Mouse (Mus musculus) forebrain, embryonic 14.5 days (tissue): ENCODE data around the gene Chka. TPM values are rescaled to one million over a fixed set of nuclear protein-coding genes. Genes with fewer than 3 reads are reported as not detected.

Experiments
- ATAC-seq: fragments of 200-750 bp; cut with Nextera tagmentation; 2 replicates; pipeline ENCODE4 v1.8.0; 2017; ENCODE audit warnings: mild to moderate bottlenecking, moderate library complexity
- DNase-seq: peaks from one replicate; pipeline ENCODE4 v3.0.0-alpha.2; 2015; ENCODE audit warnings: low spot score
- H3K27ac ChIP-seq: fragments of 300-500 bp; sonication (generic); 2 replicates; pipeline ENCODE4 v1.5.1; 2014; ENCODE audit warnings: low read depth, mild to moderate bottlenecking, control low read depth, low read length, moderate library complexity
- H3K27me3 ChIP-seq: fragments of 300-500 bp; sonication (generic); replicated peaks from 2 replicates; pipeline ENCODE4 v1.6.1; 2014; ENCODE audit warnings: low read length, control low read depth, mixed read lengths; ENCODE audit not compliant: control insufficient read depth, insufficient read depth
- H3K36me3 ChIP-seq: fragments of 300-500 bp; sonication (generic); 2 replicates; pipeline ENCODE4 v1.6.1; 2014; ENCODE audit warnings: low read length, control low read depth; ENCODE audit not compliant: control insufficient read depth, insufficient read depth
- H3K4me1 ChIP-seq: fragments of 300-500 bp; sonication (generic); 2 replicates; pipeline ENCODE4 v1.6.1; 2014; ENCODE audit warnings: antibody characterized with exemption, low read length, control low read depth; ENCODE audit not compliant: control insufficient read depth, insufficient read depth
- H3K4me2 ChIP-seq: fragments of 300-500 bp; sonication (generic); 2 replicates; pipeline ENCODE4 v1.6.1; 2014; ENCODE audit warnings: mild to moderate bottlenecking, control low read depth, low read length
- H3K4me3 ChIP-seq: fragments of 300-500 bp; sonication (generic); 2 replicates; pipeline ENCODE4 v1.5.1; 2014; ENCODE audit warnings: low read depth, low read length, control low read depth
- H3K9ac ChIP-seq: fragments of 300-500 bp; sonication (generic); 2 replicates; pipeline ENCODE4 v1.6.1; 2014; ENCODE audit warnings: mild to moderate bottlenecking, low read length, control low read depth, moderate library complexity
- H3K9me3 ChIP-seq: fragments of 300-500 bp; sonication (generic); replicated peaks from 2 replicates; pipeline ENCODE4 v1.6.1; 2016; ENCODE audit warnings: low read length, control low read depth, mixed read lengths; ENCODE audit not compliant: control insufficient read depth
- WGBS: fragments of 180-500 bp; shearing (Covaris S2); extraction: QIAGEN DNeasy Blood & Tissue Kit; methylation state at CpG from one replicate; pipeline ENCODE4 v1.1.7; 2014; 5-methylcytosine and 5-hydroxymethylcytosine counted together
- polyA plus RNA-seq: library from polyadenylated mRNA; unstranded; fragments of >200 nt; fragmentation: Nextera tagmentation; extraction: Ambion mirVana; gene quantifications from 2 replicates; pipeline ENCODE4 v1.2.1, GENCODE M21; 2014

Gene Chka
- polyA plus RNA-seq, 1 experiment from 2014 or later, result 32.0 TPM

GRCm38 (mm10) chr19:3925859-3926258 is 74.3 kb downstream of the Chka start:
- no peak for ATAC-seq
- H3K27ac ChIP-seq, result no peak overlapping the region
- H3K36me3 ChIP-seq, result no peaks in the 10 kb centered on the region
- H3K27me3 ChIP-seq, result no peaks in the 10 kb centered on the region
- no peak overlapping the region for H3K4me2 ChIP-seq
- 86% methylated on average over 6 of the region's 6 CpGs for WGBS
- DNase-seq, result no peak
- H3K4me3 ChIP-seq, result no peak overlapping the region
- peaks cover 4% of the 10 kb centered on the region; the same call in 1 of the 2 replicates for H3K4me1 ChIP-seq
- H3K9me3 ChIP-seq, result no peaks in the 10 kb centered on the region
- H3K9ac ChIP-seq, result no peak overlapping the region

- H3K27me3 ChIP-seq, result no peaks in the 10 kb centered on the region
- H3K9ac ChIP-seq, result no peak overlapping the region
- no peak for DNase-seq
- H3K4me1 ChIP-seq, result peaks cover 4% of the 10 kb centered on the region; the same call in 1 of the 2 replicates
- no peaks in the 10 kb centered on the region for H3K36me3 ChIP-seq
- no peak for ATAC-seq
- 71% methylated on average over 3 of the region's 3 CpGs for WGBS
- H3K27ac ChIP-seq, result no peak overlapping the region
- H3K4me3 ChIP-seq, result no peak overlapping the region
- H3K9me3 ChIP-seq, result no peaks in the 10 kb centered on the region
- no peak overlapping the region for H3K4me2 ChIP-seq
Measured at GRCm38 (mm10) chr19:3926279-3926678, 74.7 kb downstream of the Chka start.

- no peak for ATAC-seq
- no peak for DNase-seq
- H3K36me3 ChIP-seq, result no peaks in the 10 kb centered on the region
- H3K4me1 ChIP-seq, result peaks cover 4% of the 10 kb centered on the region; the same call in 1 of the 2 replicates
- no peak overlapping the region for H3K27ac ChIP-seq
- H3K4me3 ChIP-seq, result no peak overlapping the region
- 60% methylated on average over 6 of the region's 6 CpGs for whole genome bisulfite sequencing
- H3K4me2 ChIP-seq, result no peak overlapping the region
- H3K9me3 ChIP-seq, result no peaks in the 10 kb centered on the region
- H3K27me3 ChIP-seq, result no peaks in the 10 kb centered on the region
- no peak overlapping the region for H3K9ac ChIP-seq
Measured at GRCm38 (mm10) chr19:3926685-3927084, 75.1 kb downstream of the Chka start.

GRCm38 (mm10) chr19:3927989-3928388 is 76.4 kb downstream of the Chka start:
- peaks cover 4% of the 10 kb centered on the region; the same call in 1 of the 2 replicates for H3K4me1 ChIP-seq
- no peak overlapping the region for H3K4me3 ChIP-seq
- H3K36me3 ChIP-seq, result no peaks in the 10 kb centered on the region
- 83% methylated on average over 4 of the region's 4 CpGs for WGBS
- ATAC-seq, result no peak
- no peak overlapping the region for H3K27ac ChIP-seq
- no peaks in the 10 kb centered on the region for H3K27me3 ChIP-seq
- H3K4me2 ChIP-seq, result no peak overlapping the region
- H3K9ac ChIP-seq, result no peak overlapping the region
- DNase-seq, result no peak
- H3K9me3 ChIP-seq, result no peaks in the 10 kb centered on the region

- DNase-seq (no peak), ATAC-seq (no peak)
- H3K4me1 ChIP-seq, result peaks cover 4% of the 10 kb centered on the region; the same call in 1 of the 2 replicates
- H3K27me3 ChIP-seq, result no peaks in the 10 kb centered on the region
- no peak overlapping the region for H3K4me3 ChIP-seq
- no peak overlapping the region for H3K9ac ChIP-seq
- 76% methylated on average over 4 of the region's 4 CpGs for WGBS
- H3K36me3 ChIP-seq, result no peaks in the 10 kb centered on the region
- 0 out of 2 replicates have a peak overlapping the region, but pooled peaks have one; percentile 36 for H3K27ac ChIP-seq
- no peak overlapping the region for H3K4me2 ChIP-seq
- no peaks in the 10 kb centered on the region for H3K9me3 ChIP-seq
Measured at GRCm38 (mm10) chr19:3928779-3929178, 77.2 kb downstream of the Chka start.

GRCm38 (mm10) chr19:3929211-3929941 is 77.8 kb downstream of the Chka start, which contains the start of gene Aldh3b1:
TSS of gene Aldh3b1 (minus strand) at chr19:3929808.
- H3K36me3 ChIP-seq, result no peaks in the 10 kb centered on the region
- no peaks in the 10 kb centered on the region for H3K27me3 ChIP-seq
- no peak within 1 kb of the TSS for H3K9ac ChIP-seq
- 52% methylated on average over 12 of the region's 12 CpGs for WGBS
- peak within 1 kb of the TSS; percentile 36; the same call in 1 of the 2 replicates for H3K27ac ChIP-seq
- no peak within 1 kb of the TSS for H3K4me3 ChIP-seq
- ATAC-seq (peak; percentile 32; the same call in 1 of the 2 replicates), DNase-seq (peak; percentile 51)
- peaks cover 4% of the 10 kb centered on the region; the same call in 1 of the 2 replicates for H3K4me1 ChIP-seq
- H3K4me2 ChIP-seq, result no peak within 1 kb of the TSS
- no peaks in the 10 kb centered on the region for H3K9me3 ChIP-seq

- H3K27ac ChIP-seq, result peak overlapping the region; percentile 36; the same call in 1 of the 2 replicates
- no peaks in the 10 kb centered on the region for H3K36me3 ChIP-seq
- WGBS, result 70% methylated on average over 21 of the region's 21 CpGs
- H3K9ac ChIP-seq, result no peak overlapping the region
- no peaks in the 10 kb centered on the region for H3K27me3 ChIP-seq
- ATAC-seq (peak; percentile 37; the same call in 1 of the 2 replicates), DNase-seq (peak; percentile 30)
- peaks cover 4% of the 10 kb centered on the region; the same call in 1 of the 2 replicates for H3K4me1 ChIP-seq
- H3K4me3 ChIP-seq, result no peak overlapping the region
- H3K9me3 ChIP-seq, result no peaks in the 10 kb centered on the region
- no peak overlapping the region for H3K4me2 ChIP-seq
Measured at GRCm38 (mm10) chr19:3930262-3931057, 78.9 kb downstream of the Chka start.

GRCm38 (mm10) chr19:3931716-3932115 is 80.1 kb downstream of the Chka start:
- Histone ChIP-seq H3K27ac (no peak overlapping the region), H3K27me3 (0 out of 2 replicates have a peak, but pooled peaks cover 2% of the 10 kb centered on the region), H3K36me3 (no peaks in the 10 kb centered on the region), H3K9me3 (no peaks in the 10 kb centered on the region), H3K4me2 (no peak overlapping the region), H3K4me3 (no peak overlapping the region), H3K4me1 (peaks cover 9% of the 10 kb centered on the region; the same call in 1 of the 2 replicates), H3K9ac (no peak overlapping the region)
- ATAC-seq (no peak), DNase-seq (no peak)
- 89% methylated on average over 9 of the region's 9 CpGs for WGBS
